Mouse (Mus musculus): Measurements from ENCODE around the gene Lrpprc.

DNA sequence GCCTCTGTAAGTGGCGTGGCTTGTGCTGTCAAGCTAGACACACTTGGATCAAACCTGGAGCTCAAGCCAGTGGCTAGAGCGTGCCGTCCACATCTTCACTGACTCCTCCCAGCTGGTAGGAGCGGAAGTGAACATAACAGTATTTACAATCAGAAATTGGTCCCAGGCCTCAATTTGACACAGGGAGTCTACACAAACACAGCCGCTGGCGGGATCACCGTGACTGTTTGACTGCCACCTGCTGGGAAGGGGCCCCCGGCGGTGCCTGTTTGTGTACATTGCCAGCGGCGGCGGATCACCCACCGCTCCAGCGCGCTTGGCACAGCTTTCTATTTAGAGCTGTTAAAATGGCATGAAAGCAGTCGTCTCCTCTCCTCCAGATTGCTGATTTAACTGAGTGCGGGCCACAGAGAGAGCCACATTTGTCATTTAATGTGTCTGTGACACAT, 81.2 kb downstream of the Lrpprc start:
- TF ChIP-seq CTCF (IDR thresholded peaks at IDR 0.05; ENCODE audit: insufficient read depth, low read length) (no peak), POLR2A (IDR thresholded peaks at IDR 0.05; ENCODE audit: borderline replicate concordance, extremely low read depth, low read depth, low read length) (no peak)

Measured in lung, adult 2 months (tissue).